Mouse (Mus musculus): ENCODE results near the gene Ezh1. TPM values are rescaled to one million over a fixed set of nuclear protein-coding genes. Genes with fewer than 3 reads are reported as not detected.
A peak's percentile ranks its signal among the peaks of the same experiment; 100 is the strongest.
"Not testable (repeated sequence)": the region's sequence is repeated elsewhere in the genome, so short reads cannot be mapped to it uniquely, and the experiment has no call there.

Ezh1 gene
- total RNA-seq, 2 experiments from 2014 or later, result 24.0 to 27.5 TPM

DNA sequence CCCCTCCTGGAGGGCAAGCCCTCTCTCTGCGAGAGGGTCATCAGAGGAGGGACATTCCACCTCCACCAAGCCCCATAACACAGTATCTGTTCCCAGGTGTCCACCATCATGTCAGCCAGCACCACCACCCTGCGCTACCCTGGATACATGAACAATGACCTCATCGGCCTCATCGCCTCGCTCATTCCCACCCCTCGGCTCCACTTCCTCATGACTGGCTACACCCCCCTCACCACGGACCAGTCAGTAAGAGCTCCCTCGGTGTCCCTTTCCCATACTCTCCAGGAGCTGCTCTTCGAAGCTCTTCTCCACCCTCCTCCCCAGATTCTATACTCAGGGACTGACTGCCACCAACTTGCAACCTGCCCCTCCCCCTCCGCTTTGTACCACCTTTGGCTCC lies 66.1 kb downstream of the Ezh1 start:
- intact Hi-C loops (cut with DNase I); DNase-seq: not testable (repeated sequence)

DNA sequence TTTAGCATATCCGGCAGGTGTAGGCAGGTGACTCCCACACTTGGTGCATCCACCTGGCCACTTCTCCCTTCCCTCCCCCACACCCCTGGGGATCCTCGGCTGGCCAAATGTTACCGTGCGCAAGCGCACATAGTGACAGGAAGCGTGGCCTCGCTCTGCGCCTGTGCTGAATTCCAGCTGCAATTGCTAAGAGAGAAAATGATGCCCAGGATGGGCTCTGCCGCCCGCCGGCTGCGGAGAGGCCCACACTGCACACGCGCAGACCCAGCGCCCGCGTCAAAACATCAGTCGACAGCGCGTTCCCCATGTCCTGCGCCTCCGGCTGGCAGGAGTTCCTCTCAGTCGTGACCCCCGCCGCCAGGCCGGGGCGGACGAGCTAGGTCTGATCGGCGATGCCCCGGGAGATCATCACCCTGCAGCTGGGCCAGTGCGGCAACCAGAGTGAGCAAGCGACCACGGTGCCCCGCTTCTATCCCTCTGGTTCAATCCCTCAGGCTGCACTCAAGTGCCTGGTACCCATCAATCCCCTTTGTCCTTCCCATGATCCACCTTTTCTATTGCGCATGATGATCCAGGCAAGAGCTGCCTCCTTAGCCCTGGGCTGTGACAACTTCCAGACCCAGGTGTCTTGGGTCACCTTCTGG lies 70.4 kb downstream of the Ezh1 start, which contains the start of gene Tubg2:
Gene Tubg2, plus strand, starts transcription at position 180 of the 644 bp plus-strand sequence.
- intact Hi-C loops (cut with DNase I), result no loop called here
- peak; percentile 54 to 69 for DNase-seq

DNA sequence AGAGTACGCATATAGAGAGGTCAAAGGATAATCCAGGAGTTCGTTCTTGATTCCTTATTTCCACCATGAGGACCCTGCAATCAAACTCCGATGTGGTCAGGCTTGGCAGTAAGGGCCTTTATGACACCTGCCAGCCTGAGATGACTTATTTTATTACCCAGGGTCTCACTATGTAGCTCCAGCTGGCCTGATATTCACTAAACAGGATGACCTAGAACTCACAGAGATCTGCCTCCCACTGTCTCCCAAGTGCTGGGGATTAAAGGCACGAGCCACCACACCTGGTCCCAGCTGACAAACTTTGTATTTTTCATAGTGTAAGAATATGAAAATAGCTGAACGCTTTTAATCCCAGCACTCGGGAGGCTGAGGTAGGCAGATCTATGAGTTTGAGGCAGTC lies 71.1 kb downstream of the Ezh1 start:
- intact Hi-C loops (cut with DNase I), result no loop called here
- DNase-seq, result no peak

DNA sequence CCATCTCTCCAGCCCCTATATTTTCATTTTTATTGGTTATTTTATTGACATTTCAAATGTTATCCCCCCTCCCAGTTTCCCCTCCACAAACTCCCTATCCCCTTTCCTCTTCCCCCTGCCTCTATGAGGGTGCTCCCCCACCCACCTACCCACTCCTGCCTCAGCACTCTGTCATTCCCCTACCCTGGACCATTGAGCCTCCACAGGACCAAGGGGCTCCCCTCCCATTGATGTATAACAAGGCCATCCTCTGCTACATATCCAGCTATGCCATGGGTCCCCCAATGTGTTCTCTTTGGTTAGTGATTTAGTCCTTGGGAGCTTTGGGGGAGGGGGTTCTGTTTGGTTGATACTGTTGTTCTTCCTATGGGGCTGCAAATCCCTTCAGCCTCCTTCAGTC lies 71.6 kb downstream of the Ezh1 start:
- intact Hi-C loops (cut with DNase I), result no loop called here
- no peak for DNase-seq

DNA sequence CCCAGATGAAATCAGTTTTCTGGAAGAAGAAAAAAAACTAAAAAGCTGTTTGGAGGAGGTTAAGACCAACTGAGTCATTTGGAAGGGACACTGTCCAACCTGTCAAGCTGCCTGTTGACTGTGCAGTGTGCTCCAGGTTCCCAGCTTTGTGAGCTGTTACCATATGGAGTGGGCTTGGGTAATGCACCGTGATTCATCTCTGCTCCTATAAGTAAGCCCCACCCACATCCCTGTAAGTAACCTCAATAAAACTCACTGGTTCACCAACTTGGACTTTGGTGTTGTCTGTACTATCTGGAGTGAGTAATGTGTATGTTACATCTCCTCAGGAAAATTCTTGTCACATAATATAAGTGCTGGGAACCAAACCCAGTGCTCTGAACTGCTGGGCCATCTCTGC lies 73.4 kb downstream of the Ezh1 start:
- intact Hi-C loops (cut with DNase I), result no loop called here
- no peak for DNase-seq

DNA sequence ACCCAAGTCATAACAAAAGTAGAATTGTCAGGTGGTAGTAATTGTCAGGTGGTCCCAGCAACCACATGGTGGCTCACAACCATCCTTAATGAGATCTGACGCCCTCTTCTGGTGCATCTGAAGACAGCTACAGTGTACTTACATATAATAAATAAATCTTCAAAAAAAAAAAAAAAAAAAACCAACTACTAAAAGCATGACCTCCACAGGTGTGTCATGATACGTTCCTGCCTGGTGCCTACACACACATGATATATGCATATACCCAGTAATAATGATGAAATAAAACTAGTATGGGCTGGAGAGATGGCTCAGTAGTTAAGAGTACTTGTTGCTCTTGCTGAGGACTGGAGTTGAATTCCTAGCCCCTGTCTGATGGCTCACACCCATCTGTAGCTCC lies 75.2 kb downstream of the Ezh1 start:
- no peak for DNase-seq
- intact Hi-C loops (cut with DNase I), result no loop called here

DNA sequence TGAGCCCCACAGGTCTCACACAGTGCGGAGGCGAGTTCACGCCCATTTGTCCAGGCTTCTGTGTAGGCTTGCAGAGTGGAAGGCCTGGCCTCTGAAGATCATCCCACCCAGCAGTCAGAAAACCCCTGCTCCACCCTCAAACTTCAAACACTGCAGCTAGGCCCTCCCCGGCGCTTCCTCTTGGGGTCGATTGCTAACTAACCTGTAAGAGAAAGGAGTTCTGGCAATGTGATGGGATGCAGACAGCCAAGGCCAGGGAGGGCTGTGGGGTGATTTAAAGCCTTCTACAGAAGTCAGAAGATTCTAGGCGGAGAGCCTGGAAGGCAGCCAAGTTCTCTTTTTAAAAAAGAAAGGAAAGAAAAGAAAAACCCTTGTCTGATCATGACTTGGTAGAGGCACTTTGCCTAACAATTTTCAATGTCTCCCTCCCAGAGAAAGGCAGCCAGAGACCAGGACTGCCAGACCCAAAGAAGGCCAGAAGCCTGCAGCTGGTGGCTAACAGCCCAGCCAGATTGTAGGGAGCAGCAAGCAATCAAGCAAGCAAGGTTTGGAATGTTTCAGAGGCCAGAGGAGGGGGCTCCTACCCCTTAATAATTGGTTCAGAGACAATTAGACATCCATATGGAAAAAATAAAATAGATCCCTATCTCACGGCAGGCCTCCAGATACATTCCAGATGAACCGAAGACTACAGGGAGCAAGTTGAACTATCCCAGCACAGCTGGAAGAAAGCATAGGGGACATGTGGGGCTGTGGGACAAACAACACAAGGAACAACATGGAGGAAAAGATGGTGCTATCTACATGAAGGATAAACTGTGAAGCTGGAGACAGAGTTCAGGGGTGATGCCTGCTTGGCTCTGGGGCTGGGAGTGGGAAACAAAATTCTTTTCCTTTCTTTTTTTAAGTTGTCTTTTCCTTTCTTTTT lies 76.8 kb downstream of the Ezh1 start:
- intact Hi-C loops (cut with DNase I), result no loop called here

DNA sequence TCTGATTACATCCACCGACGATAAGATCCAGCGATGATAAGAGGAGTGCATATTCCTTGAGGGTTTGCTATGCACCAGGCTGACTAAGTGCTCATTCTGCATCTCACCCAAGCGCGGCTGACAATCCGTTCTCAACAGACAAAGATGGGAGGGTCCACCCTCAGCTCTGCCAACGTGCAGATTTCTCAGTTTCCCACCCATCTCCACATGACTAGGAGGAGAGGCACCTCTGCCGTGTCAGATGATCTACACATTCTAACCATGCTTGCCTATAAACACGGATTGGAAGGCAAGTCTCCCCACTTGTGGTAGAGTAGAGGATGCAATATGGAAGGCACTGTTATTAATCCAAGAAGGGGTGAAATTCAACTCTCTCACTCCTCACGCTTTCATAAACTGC lies 77.5 kb downstream of the Ezh1 start:
- intact Hi-C loops (cut with DNase I), result no loop called here

More for the DNA sequence above, 76.8 kb downstream of the Ezh1 start:
- DNase-seq, result peak; percentile 55 to 71

DNA sequence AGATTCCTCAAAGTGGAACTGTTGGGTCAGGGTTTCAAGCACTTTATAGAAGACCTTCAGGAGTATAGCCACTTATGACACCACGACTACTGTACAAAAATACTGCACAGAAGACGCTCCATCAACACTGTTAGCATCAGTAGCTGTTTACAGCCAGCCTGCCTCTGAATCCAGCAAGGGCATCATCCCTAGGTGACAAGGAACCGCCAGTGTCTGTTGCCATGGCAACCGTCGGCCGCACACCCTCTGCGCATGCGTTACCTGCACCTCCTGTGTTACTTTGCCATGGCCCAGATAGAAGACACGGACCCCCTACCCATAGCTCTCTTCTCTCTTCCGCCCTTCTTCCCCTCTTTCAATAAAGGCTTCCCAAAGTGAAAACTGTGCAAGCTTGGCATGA lies 79.9 kb downstream of the Ezh1 start:
- no peak for DNase-seq
- intact Hi-C loops (cut with DNase I), result no loop called here

More for the DNA sequence above, 77.5 kb downstream of the Ezh1 start:
- no peak for DNase-seq

DNA sequence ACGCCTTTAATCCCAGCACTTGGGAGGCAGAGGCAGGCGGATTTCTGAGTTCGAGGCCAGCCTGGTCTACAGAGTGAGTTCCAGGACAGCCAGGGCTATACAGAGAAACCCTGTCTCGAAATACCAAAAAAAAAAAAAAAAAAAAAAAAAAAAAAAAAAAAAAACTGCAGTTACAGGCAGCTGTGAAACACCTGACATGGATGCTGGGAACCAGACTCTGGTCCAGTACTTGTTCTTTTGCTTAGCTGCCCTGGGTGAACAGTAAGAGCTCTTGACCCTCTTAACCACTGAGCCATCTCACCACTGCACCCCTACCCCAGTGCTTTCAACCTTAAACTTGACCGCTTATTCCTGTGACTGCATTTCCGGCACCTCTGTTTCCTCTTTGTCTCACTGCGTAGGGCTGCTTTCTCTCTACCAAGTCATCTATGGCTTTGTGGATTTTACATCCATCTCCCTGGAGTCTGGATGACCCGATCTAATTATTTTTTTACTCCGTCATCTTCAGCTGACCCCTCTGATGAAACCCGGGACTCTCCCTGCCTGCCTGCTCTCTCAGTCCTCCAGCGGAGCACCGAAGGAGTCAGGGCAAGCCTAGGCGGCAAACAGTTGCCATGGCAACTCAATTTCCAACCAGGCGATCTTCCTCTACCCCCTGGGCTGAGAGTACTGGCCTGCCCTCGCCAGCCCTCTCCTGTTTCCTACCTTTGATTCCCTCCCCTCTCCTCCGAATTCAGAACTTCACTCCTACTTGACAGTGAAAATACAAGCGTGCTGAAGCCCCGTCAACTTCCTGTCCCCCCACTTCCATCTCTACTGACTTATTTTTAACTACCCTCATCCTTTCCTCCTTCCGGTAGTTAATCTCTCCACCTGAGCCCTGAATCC lies 82.7 kb downstream of the Ezh1 start:
- intact Hi-C loops (cut with DNase I), result no loop called here
- DNase-seq, result peak in 1 of 2 experiments; percentile 16

DNA sequence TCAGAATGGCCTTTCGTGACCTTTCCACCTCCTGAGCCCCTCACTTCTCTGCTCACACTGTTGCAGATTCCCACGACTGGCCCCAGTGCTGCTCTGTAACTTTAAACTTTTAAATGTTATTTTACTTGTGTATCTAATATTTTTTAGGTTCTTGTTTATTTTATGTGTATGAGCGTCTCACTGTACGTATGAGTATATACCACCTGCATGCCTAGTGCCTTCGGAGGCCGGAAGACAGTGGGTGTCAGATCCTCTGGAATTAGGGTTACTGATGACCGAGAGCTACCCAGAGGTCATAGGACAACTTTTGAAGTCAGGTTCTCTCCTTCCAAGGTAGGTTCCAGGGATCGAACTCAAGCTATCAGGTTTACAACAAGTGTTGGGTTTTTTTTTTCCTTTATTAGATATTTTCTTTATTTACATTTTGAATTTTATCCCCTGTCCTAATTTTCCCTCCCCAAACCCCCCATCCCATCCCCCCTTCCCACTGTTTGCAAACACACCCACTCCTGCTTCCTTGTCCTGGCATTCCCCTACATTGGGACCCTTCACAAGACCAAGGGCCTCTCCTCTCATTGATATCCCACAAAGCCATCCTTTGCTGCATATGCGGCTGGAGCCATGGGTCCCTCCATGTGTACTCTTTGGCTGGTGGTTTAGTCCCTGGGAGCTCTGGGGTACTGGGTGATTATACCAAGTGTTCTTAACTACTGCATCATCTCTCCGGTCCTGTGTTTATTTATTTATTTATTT lies 83.9 kb downstream of the Ezh1 start:
- intact Hi-C loops (cut with DNase I), result no loop called here
- no peak for DNase-seq

Other genes starting within 250 kb of the Ezh1 start
- gene Atp6v0a1, start 217.0 kb downstream of the Ezh1 start, total RNA-seq (2021), result 10 to 100 TPM; 89.3 to 90.2 TPM
- 10 to 100 TPM in 1 of 2 experiments, 1 to 10 TPM in 1; 7.2 to 10.1 TPM for gene Naglu, start 156.5 kb downstream of the Ezh1 start, total RNA-seq (2021)
- under 1 TPM; 0.32 to 0.41 TPM for gene Hsd17b1, start 148.1 kb downstream of the Ezh1 start, total RNA-seq (2021)
- gene Coasy, start 143.9 kb downstream of the Ezh1 start, total RNA-seq (2021), result 10 to 100 TPM; 16.8 to 21.4 TPM
- 10 to 100 TPM; 17.4 to 17.6 TPM for gene Mlx, start 139.2 kb downstream of the Ezh1 start, total RNA-seq (2021)
- gene Psmc3ip, start 131.0 kb downstream of the Ezh1 start, total RNA-seq (2021), result 1 to 10 TPM; 2.0 to 2.2 TPM
- 10 to 100 TPM; 37.7 to 40.0 TPM for gene Retreg3, start 106.6 kb downstream of the Ezh1 start, total RNA-seq (2021)
- gene Tubg1, start 106.5 kb downstream of the Ezh1 start, total RNA-seq (2021), result 10 to 100 TPM; 20.9 to 25.8 TPM
- 1 to 10 TPM; 2.2 to 2.9 TPM for gene Tubg2, start 70.6 kb downstream of the Ezh1 start, total RNA-seq (2021)
- 1 to 10 TPM; 1.4 to 2.1 TPM for gene Cntnap1, start 55.9 kb downstream of the Ezh1 start, total RNA-seq (2021)
- 10 to 100 TPM; 26.6 to 26.9 TPM for gene Plekhh3, start 55.1 kb downstream of the Ezh1 start, total RNA-seq (2021)
- gene Ccr10, start 51.0 kb downstream of the Ezh1 start, total RNA-seq (2021), result not detected
- gene Ramp2, start 19.6 kb upstream of the Ezh1 start, total RNA-seq (2021), result 100 to 1,000 TPM; 149 to 167 TPM
- 10 to 100 TPM; 76.4 to 81.0 TPM for gene Vps25, start 27.2 kb upstream of the Ezh1 start, total RNA-seq (2021)
- 10 to 100 TPM in 1 of 2 experiments, 1 to 10 TPM in 1; 7.0 to 11.7 TPM for gene Wnk4, start 34.1 kb upstream of the Ezh1 start, total RNA-seq (2021)
- under 1 TPM; 0.24 to 0.39 TPM for gene Cntd1, start 52.5 kb upstream of the Ezh1 start, total RNA-seq (2021)
- 10 to 100 TPM; 84.0 to 89.7 TPM for gene Coa3, start 52.7 kb upstream of the Ezh1 start, total RNA-seq (2021)
- 10 to 100 TPM; 90.0 to 96.3 TPM for gene Becn1, start 75.8 kb upstream of the Ezh1 start, total RNA-seq (2021)
- gene Psme3, start 89.8 kb upstream of the Ezh1 start, total RNA-seq (2021), result 10 to 100 TPM; 80.9 to 96.0 TPM
- gene Aoc2, start 98.6 kb upstream of the Ezh1 start, total RNA-seq (2021), result 1 to 10 TPM; 3.1 to 3.2 TPM
- gene Aoc3, start 104.1 kb upstream of the Ezh1 start, total RNA-seq (2021), result 10 to 100 TPM; 36.9 to 42.0 TPM
- gene G6pc, start 141.1 kb upstream of the Ezh1 start, total RNA-seq (2021), result not detected
- gene Aarsd1, start 191.2 kb upstream of the Ezh1 start, total RNA-seq (2021), result 10 to 100 TPM; 14.2 to 21.3 TPM
- gene Gm27029, start 198.3 kb upstream of the Ezh1 start, total RNA-seq (2021), result 10 to 100 TPM in 1 of 2 experiments, 1 to 10 TPM in 1; 3.2 to 11.2 TPM
- gene Rundc1, start 198.6 kb upstream of the Ezh1 start, total RNA-seq (2021), result 10 to 100 TPM; 10.8 to 11.1 TPM
- 10 to 100 TPM; 60.2 to 61.2 TPM for gene Ptges3l, start 198.9 kb upstream of the Ezh1 start, total RNA-seq (2021)
- 10 to 100 TPM; 49.7 to 52.9 TPM for gene Rpl27, start 215.8 kb upstream of the Ezh1 start, total RNA-seq (2021)
- 10 to 100 TPM; 12.2 TPM for gene Ifi35, start 221.9 kb upstream of the Ezh1 start, total RNA-seq (2021)
- 1 to 10 TPM; 5.9 to 6.7 TPM for gene Rnd2, start 238.5 kb upstream of the Ezh1 start, total RNA-seq (2021)
- 10 to 100 TPM; 31.8 to 33.0 TPM for gene Vat1, start 239.8 kb upstream of the Ezh1 start, total RNA-seq (2021)

Measured in heart, postnatal 14 days (tissue).